Mouse (Mus musculus) cerebellum, adult 11 months (tissue): ENCODE measurements around the gene Gm21900.
"Not testable (repeated sequence)": the region's sequence is repeated elsewhere in the genome, so short reads cannot be mapped to it uniquely, and the experiment has no call there.

Experiments
- DNase-seq: peaks from one replicate; pipeline ENCODE4 v3.0.0; 2022

The Gm21900 gene

GRCm38 (mm10) chrY:10616061-10616460 lies at the start of gene Gm21900:
Gene Gm21900, plus strand, starts transcription at chrY:10616361.
- DNase-seq: not testable (repeated sequence)

GRCm38 (mm10) chrY:10643516-10643915 lies 27.4 kb downstream of the Gm21900 start:
- DNase-seq: peak; percentile 4
